Mouse (Mus musculus) forebrain, embryonic 11.5 days (tissue): ENCODE data around the gene Acot8. TPM values are rescaled to one million over a fixed set of nuclear protein-coding genes. Genes with fewer than 3 reads are reported as not detected.

Experiments
- ATAC-seq: fragments of 200-750 bp; cut with Nextera tagmentation; replicated peaks from 2 replicates; pipeline ENCODE4 v1.8.0; 2017; ENCODE audit warnings: moderate TSS enrichment; ENCODE audit not compliant: low FRiP score
- DNase-seq: peaks from one replicate; pipeline ENCODE4 v3.0.0-alpha.2; 2017; ENCODE audit warnings: low spot score
- H3K27ac ChIP-seq: fragments of 300-500 bp; sonication (generic); 2 replicates; pipeline ENCODE4 v1.5.1; 2014; ENCODE audit warnings: low read depth, low read length
- H3K27me3 ChIP-seq: fragments of 300-500 bp; sonication (generic); 2 replicates; pipeline ENCODE4 v1.6.1; 2014; ENCODE audit warnings: mild to moderate bottlenecking, low read length, mixed read lengths; ENCODE audit not compliant: control insufficient read depth, insufficient read depth
- H3K36me3 ChIP-seq: fragments of 300-500 bp; sonication (generic); 2 replicates; pipeline ENCODE4 v1.6.1; 2014; ENCODE audit warnings: mild to moderate bottlenecking, low read length, moderate library complexity, mixed read lengths; ENCODE audit not compliant: control insufficient read depth, insufficient read depth
- H3K4me1 ChIP-seq: fragments of 300-500 bp; sonication (generic); replicated peaks from 2 replicates; pipeline ENCODE4 v1.6.1; 2014; ENCODE audit warnings: low read length, mixed read lengths; ENCODE audit not compliant: control insufficient read depth, insufficient read depth
- H3K4me2 ChIP-seq: fragments of 300-500 bp; sonication (generic); 2 replicates; pipeline ENCODE4 v1.6.1; 2014; ENCODE audit warnings: low read depth, mild to moderate bottlenecking, low read length, moderate library complexity, mixed read lengths; ENCODE audit not compliant: severe bottlenecking
- H3K4me3 ChIP-seq: fragments of 300-500 bp; sonication (generic); 2 replicates; pipeline ENCODE4 v1.5.1; 2014; ENCODE audit warnings: low read depth, low read length
- H3K9ac ChIP-seq: fragments of 300-500 bp; sonication (generic); 2 replicates; pipeline ENCODE4 v1.6.1; 2014; ENCODE audit warnings: low read length
- H3K9me3 ChIP-seq: fragments of 300-500 bp; sonication (generic); 2 replicates; pipeline ENCODE4 v1.6.1; 2016; ENCODE audit warnings: low read length, mixed read lengths; ENCODE audit not compliant: control insufficient read depth
- WGBS: fragments of 180-500 bp; shearing (Covaris S2); extraction: QIAGEN DNeasy Blood & Tissue Kit; methylation state at CpG from one replicate; pipeline ENCODE4 v1.1.7; 2014; 5-methylcytosine and 5-hydroxymethylcytosine counted together
- polyA plus RNA-seq: library from polyadenylated mRNA; unstranded; fragments of >200 nt; fragmentation: Nextera tagmentation; extraction: Ambion mirVana; gene quantifications from 2 replicates; pipeline ENCODE4 v1.2.1, GENCODE M21; 2014

Gene Acot8
- polyA plus RNA-seq, 1 experiment from 2014 or later: 14.1 TPM

DNA sequence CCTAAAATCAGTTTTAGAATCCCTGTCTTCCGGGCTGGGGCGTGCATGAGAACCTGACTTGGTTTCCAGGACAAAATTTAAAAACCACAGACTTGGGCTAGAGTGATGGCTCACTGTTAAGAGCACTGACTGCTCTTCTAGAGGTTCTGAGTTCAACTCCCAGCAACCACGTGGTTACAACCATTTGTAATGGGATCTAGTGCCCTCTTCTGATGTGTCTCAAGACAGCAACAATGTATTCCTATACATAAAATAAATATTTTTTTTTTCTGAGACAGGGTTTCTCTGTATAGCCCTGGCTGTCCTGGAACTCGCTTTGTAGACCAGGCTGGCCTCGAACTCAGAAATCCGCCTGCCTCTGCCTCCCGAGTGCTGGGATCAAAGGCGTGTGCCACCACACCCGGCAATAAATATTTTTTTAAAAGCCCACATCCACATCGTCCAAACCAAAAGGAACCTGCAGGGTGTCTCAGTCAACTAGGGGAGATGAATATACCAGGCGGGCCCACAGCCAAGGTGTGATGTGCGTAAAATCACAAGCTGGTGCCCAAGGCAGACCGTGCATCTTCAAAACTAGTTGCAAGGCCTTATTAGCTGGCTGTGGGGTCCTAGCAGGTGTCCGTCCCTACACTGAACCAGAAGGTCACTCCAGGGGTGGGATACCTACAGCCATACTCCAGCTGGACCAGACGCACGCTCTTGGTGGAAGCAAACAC lies 27.5 kb upstream of the Acot8 start:
- Histone ChIP-seq H3K4me3 (peak overlapping the region; percentile 66), H3K27ac (no peak overlapping the region), H3K27me3 (no peaks in the 10 kb centered on the region), H3K9me3 (no peaks in the 10 kb centered on the region), H3K36me3 (no peaks in the 10 kb centered on the region; the same call in 1 of the 2 replicates), H3K4me2 (peak overlapping the region; percentile 100), H3K4me1 (peaks cover 6% of the 10 kb centered on the region; the same call in 1 of the 2 replicates), H3K9ac (peak overlapping the region; percentile 74)
- DNase-seq: no peak
- ATAC-seq: no peak
- 65% methylated on average over 16 of the region's 16 CpGs for WGBS

DNA sequence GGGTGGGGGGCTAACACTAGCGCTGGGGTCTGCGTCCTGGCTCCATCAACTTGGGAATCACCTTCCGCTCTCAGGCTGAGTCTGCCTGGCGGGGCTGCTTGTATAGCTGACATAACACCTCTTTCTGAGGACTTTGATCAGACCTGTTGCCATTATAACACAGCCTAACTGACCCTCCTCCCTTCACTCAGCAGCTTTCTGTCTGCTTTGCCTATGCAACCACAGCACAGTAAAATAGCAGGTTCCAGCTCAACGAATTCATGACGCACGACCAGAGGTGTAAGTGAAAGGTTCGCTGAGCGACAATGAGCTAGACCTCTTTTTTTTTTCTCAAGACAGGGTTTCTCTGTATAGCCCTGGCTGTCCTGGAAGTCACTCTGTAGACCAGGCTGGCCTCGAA lies 26.3 kb upstream of the Acot8 start:
- WGBS: 85% methylated on average over 10 of the region's 10 CpGs
- ATAC-seq: no peak

DNA sequence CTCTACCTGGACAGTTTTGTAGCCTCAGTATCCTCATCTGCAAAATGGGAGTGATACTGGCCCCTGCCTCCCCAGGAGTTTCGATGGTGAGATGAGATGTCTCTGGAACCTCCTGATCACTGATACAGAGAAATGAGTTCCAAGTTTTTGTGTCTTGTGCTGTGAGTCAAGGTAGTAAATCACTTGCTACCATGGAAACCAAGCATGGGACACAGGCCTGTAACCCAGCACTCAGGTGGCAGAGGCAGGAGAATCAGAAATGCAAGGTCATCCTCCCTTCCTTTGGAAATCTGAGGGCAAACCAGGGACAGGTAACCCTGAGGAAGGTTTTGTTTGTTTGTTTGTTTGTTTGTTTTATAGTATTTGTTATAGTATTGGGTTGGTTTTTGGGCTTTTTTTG lies 24.4 kb upstream of the Acot8 start:
- H3K9me3 ChIP-seq: no peaks in the 10 kb centered on the region
- 93% methylated on average over 1 of the region's 1 CpGs for WGBS
- no peak for ATAC-seq
- H3K4me2 ChIP-seq: no peak overlapping the region
- H3K27me3 ChIP-seq: no peaks in the 10 kb centered on the region
- peaks cover 3% of the 10 kb centered on the region; the same call in 1 of the 2 replicates for H3K36me3 ChIP-seq
- H3K27ac ChIP-seq: no peak overlapping the region
- no peaks in the 10 kb centered on the region; the same call in 1 of the 2 replicates for H3K4me1 ChIP-seq
- no peak overlapping the region for H3K4me3 ChIP-seq
- DNase-seq: no peak
- no peak overlapping the region for H3K9ac ChIP-seq

More for the DNA sequence above, 26.3 kb upstream of the Acot8 start:
- Histone ChIP-seq H3K36me3 (peaks cover under 1% of the 10 kb centered on the region; the same call in 1 of the 2 replicates), H3K27me3 (no peaks in the 10 kb centered on the region), H3K4me2 (no peak overlapping the region), H3K9me3 (no peaks in the 10 kb centered on the region), H3K9ac (no peak overlapping the region), H3K4me1 (peaks cover 6% of the 10 kb centered on the region; the same call in 1 of the 2 replicates), H3K4me3 (no peak overlapping the region), H3K27ac (no peak overlapping the region)
- no peak for DNase-seq

DNA sequence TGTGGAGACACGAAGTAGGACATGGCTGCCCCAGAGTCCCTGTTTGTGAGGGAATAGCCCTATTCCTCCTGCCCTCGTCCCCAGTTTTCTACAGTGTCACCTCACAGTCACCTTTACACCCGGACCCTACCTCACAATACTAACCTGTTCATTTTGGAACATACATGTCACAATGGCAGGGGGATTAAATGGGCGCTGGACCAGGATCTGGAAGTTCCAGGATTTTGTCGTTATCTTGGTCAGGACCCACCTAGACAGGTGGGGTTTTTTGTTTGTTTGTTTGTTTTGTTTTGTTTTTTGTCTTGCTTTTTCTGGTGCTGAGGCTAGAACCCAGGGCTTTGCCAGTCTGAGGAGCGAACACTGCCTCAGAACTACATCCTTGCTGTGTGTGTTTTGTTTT lies 23.8 kb upstream of the Acot8 start, which contains the start of gene Spata25:
Gene Spata25 (minus strand): TSS at position 101 of the 400 bp plus-strand sequence.
- no peaks in the 10 kb centered on the region for H3K27me3 ChIP-seq
- no peak within 1 kb of the TSS for H3K27ac ChIP-seq
- H3K4me3 ChIP-seq: no peak within 1 kb of the TSS
- no peak for ATAC-seq
- H3K4me2 ChIP-seq: no peak within 1 kb of the TSS
- no peaks in the 10 kb centered on the region for H3K9me3 ChIP-seq
- peaks cover 3% of the 10 kb centered on the region; the same call in 1 of the 2 replicates for H3K36me3 ChIP-seq
- DNase-seq: no peak
- peaks cover 2% of the 10 kb centered on the region; the same call in 1 of the 2 replicates for H3K4me1 ChIP-seq
- WGBS: 92% methylated on average over 6 of the region's 6 CpGs
- H3K9ac ChIP-seq: no peak within 1 kb of the TSS

DNA sequence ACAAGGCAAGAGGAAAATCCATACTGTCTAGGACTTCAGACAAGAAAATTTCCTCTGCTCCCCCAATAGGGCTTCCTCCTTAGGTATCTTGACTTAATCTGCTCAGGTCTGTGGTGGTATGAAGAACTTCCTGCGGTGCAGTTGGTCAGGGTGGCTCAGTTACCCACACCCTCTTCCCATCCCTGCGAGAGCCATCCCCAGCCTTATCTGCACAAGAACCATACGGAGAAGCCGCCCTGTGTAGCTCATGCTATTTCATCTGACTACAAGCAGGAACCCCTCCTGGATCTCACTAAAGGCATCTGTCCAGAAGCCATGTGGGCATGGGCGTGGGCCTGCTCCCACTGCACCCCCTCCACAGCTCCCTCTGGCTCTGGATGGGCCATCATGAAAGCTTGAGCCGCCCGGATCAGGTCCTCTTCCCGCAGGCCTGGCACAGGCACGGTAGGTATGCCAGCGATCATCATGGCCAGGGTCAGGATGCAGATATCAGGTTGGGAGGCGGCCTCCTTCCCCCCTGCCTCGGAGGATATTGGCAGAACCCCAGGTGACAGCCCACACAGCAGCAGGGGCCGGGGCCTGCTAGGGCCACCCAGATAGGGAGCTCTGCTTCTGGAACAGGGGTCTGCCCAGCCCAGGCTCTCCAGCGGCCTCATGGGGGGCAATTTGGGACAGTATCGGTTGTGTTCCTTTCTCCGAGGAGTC lies 22.6 kb upstream of the Acot8 start:
- WGBS: 89% methylated on average over 16 of the region's 16 CpGs
- H3K36me3 ChIP-seq: peaks cover 3% of the 10 kb centered on the region; the same call in 1 of the 2 replicates
- no peak overlapping the region for H3K9ac ChIP-seq
- no peak for ATAC-seq
- H3K4me1 ChIP-seq: peaks cover 4% of the 10 kb centered on the region; the same call in 1 of the 2 replicates
- H3K9me3 ChIP-seq: no peaks in the 10 kb centered on the region
- H3K4me2 ChIP-seq: no peak overlapping the region
- no peak for DNase-seq
- H3K27me3 ChIP-seq: no peaks in the 10 kb centered on the region
- no peak overlapping the region for H3K27ac ChIP-seq
- no peak overlapping the region for H3K4me3 ChIP-seq

DNA sequence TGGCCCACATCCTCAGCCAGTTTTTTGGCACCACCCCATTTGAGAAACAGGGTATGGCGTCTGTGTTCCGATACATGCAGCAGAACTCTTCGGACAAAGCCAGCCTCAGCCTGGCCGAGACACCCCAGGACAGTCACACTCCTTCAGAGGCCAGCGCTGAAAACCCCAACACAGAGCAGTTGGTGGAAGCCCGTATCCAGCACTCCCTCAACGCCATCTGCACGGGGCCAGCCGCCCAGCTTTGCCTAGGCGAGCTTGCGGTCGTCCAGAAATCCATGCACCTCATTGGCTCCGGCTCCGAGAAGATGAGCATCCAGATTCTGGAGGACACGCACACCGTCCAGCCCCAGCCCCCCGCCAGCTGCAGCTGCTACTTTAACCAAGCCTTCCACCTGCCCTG lies 20.8 kb upstream of the Acot8 start:
- no peak for DNase-seq
- Histone ChIP-seq H3K9ac (no peak overlapping the region), H3K4me3 (no peak overlapping the region), H3K4me2 (no peak overlapping the region), H3K27me3 (no peaks in the 10 kb centered on the region), H3K27ac (no peak overlapping the region), H3K36me3 (peaks cover 3% of the 10 kb centered on the region; the same call in 1 of the 2 replicates), H3K9me3 (no peaks in the 10 kb centered on the region), H3K4me1 (peaks cover 6% of the 10 kb centered on the region; the same call in 1 of the 2 replicates)
- WGBS: 97% methylated on average over 17 of the region's 17 CpGs
- ATAC-seq: no peak

DNA sequence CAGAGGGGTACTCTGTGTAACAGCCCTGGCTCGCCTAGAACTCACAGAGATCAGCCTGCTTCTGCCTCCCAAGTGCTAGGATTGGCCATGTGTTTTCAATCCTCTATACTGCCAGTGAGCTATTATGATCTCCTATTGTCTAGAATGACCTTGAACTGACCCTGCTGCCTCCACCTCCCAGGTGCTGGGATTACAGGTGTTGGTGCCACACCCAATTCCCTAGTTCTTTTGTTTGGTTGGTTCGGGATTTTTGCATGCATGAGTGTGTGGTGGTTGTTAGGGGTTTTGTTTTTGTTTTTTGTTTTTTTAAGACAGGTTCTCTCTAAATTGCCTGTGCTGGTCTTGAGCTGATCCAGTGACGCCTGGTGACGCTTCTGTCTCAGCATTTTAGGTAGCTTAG lies 19.3 kb upstream of the Acot8 start:
- ATAC-seq (no peak), DNase-seq (no peak)
- 92% methylated on average over 4 of the region's 4 CpGs for WGBS
- H3K4me3 ChIP-seq: no peak overlapping the region
- H3K27me3 ChIP-seq: no peaks in the 10 kb centered on the region
- H3K9me3 ChIP-seq: no peaks in the 10 kb centered on the region
- H3K27ac ChIP-seq: no peak overlapping the region
- peaks cover 6% of the 10 kb centered on the region; the same call in 1 of the 2 replicates for H3K4me1 ChIP-seq
- no peak overlapping the region for H3K4me2 ChIP-seq
- no peak overlapping the region for H3K9ac ChIP-seq
- peaks cover 3% of the 10 kb centered on the region; the same call in 1 of the 2 replicates for H3K36me3 ChIP-seq

DNA sequence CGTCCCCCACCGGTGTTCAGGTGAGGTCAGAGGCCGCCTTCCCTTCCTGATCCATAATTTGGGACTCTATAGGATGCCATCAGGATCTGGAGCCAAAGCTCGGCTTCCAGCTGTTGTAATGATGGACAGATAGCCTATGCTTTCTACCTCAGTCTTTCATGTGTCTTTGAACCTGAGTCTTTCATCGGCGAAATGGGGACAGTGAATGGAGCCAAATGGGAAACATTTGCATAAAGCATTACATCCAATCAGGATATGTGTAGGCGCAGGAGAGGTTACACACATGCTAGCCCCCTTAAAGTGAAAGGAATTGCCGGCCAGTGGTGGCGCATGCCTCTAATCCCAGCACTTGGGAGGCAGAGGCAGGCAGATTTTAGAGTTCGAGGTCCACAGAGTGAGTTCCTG lies 18.5 kb upstream of the Acot8 start:
- peak overlapping the region; percentile 57 for H3K4me3 ChIP-seq
- no peaks in the 10 kb centered on the region for H3K9me3 ChIP-seq
- no peaks in the 10 kb centered on the region for H3K27me3 ChIP-seq
- ATAC-seq (peak; percentile 65), DNase-seq (no peak)
- H3K4me1 ChIP-seq: peaks cover 6% of the 10 kb centered on the region; the same call in 1 of the 2 replicates
- H3K36me3 ChIP-seq: peaks cover 3% of the 10 kb centered on the region; the same call in 1 of the 2 replicates
- H3K9ac ChIP-seq: peak overlapping the region; percentile 64
- H3K27ac ChIP-seq: peak overlapping the region; percentile 77; the same call in 1 of the 2 replicates
- H3K4me2 ChIP-seq: peak overlapping the region; percentile 54
- WGBS: 4% methylated on average over 10 of the region's 10 CpGs
